Mouse (Mus musculus) bone marrow macrophage, adult 2 months (primary cell): ENCODE measurements around the gene Tmem38b.

ENCODE experiments used
- CTCF ChIP-seq: IDR thresholded peaks from 2 replicates; pipeline ENCODE4 v1.5.1; 2012; ENCODE audit warnings: low read depth, mild to moderate bottlenecking, low read length, moderate library complexity
- POLR2A ChIP-seq: IDR thresholded peaks from 2 replicates; pipeline ENCODE4 v1.6.1; 2012; ENCODE audit warnings: mild to moderate bottlenecking, low read depth, low read length, borderline replicate concordance

GRCm38 (mm10) chr4:53781396-53781795 lies 44.4 kb upstream of the Tmem38b start:
- TF ChIP-seq CTCF (no peak), POLR2A (no peak)
